Mouse (Mus musculus): ENCODE data around the gene Nkg7.
"Not testable (repeated sequence)": the region's sequence is repeated elsewhere in the genome, so short reads cannot be mapped to it uniquely, and the experiment has no call there.

The Nkg7 gene

GRCm38 (mm10) chr7:43436341-43437255, at the start of gene Nkg7:
Gene Nkg7 (plus strand): TSS chr7:43437073.
- DNase-seq, result no peak

GRCm38 (mm10) chr7:43392349-43393121, 44.3 kb upstream of the Nkg7 start:
- peak; percentile 6 for DNase-seq

- no peak for DNase-seq
Observed at GRCm38 (mm10) chr7:43399501-43399900, 37.4 kb upstream of the Nkg7 start.

GRCm38 (mm10) chr7:43402718-43403117, 34.2 kb upstream of the Nkg7 start:
- no peak for DNase-seq

GRCm38 (mm10) chr7:43407573-43407972, 29.3 kb upstream of the Nkg7 start:
- no peak for DNase-seq

GRCm38 (mm10) chr7:43408131-43408553, 28.7 kb upstream of the Nkg7 start, which contains the start of gene Siglecg:
Gene Siglecg (plus strand): TSS chr7:43408204.
- DNase-seq, result no peak

- DNase-seq, result no peak
Observed at GRCm38 (mm10) chr7:43409084-43409483, 27.8 kb upstream of the Nkg7 start.

GRCm38 (mm10) chr7:43411724-43412123, 25.1 kb upstream of the Nkg7 start:
- not testable (repeated sequence) for DNase-seq

- DNase-seq, result no peak
Observed at GRCm38 (mm10) chr7:43417298-43417697, 19.6 kb upstream of the Nkg7 start.

GRCm38 (mm10) chr7:43422995-43423617, 13.8 kb upstream of the Nkg7 start:
- DNase-seq, result peak; percentile 61

- no peak for DNase-seq
Observed at GRCm38 (mm10) chr7:43423991-43424625, 12.8 kb upstream of the Nkg7 start.

- no peak for DNase-seq
Observed at GRCm38 (mm10) chr7:43427406-43427805, 9.5 kb upstream of the Nkg7 start, which contains the start of gene Lim2. Gene Lim2 (plus strand): TSS chr7:43427670.

- DNase-seq, result no peak
Observed at GRCm38 (mm10) chr7:43429500-43429899, 7.4 kb upstream of the Nkg7 start.

- no peak for DNase-seq
Observed at GRCm38 (mm10) chr7:43432891-43433290, 4.0 kb upstream of the Nkg7 start.

- no peak for DNase-seq
Observed at GRCm38 (mm10) chr7:43434676-43435075, 2.2 kb upstream of the Nkg7 start.

GRCm38 (mm10) chr7:43438611-43439010, 1.7 kb downstream of the Nkg7 start:
- no peak for DNase-seq

- no peak for DNase-seq
Observed at GRCm38 (mm10) chr7:43440482-43440881, 3.6 kb downstream of the Nkg7 start, which contains the start of gene Cldnd2. Gene Cldnd2 (plus strand): TSS chr7:43440782.

GRCm38 (mm10) chr7:43441071-43441470, 4.2 kb downstream of the Nkg7 start:
- no peak for DNase-seq

GRCm38 (mm10) chr7:43442684-43443083, 5.8 kb downstream of the Nkg7 start:
- DNase-seq, result no peak

GRCm38 (mm10) chr7:43443126-43443916, 6.4 kb downstream of the Nkg7 start:
- peak; percentile 76 for DNase-seq

- peak; percentile 97 for DNase-seq
Observed at GRCm38 (mm10) chr7:43443917-43444293, 7.0 kb downstream of the Nkg7 start, which contains the start of the genes Etfb and Gm45233. Gene Etfb (plus strand): TSS chr7:43444083. Gene Gm45233 (plus strand): TSS chr7:43444128.

- DNase-seq, result no peak
Observed at GRCm38 (mm10) chr7:43447801-43448200, 10.9 kb downstream of the Nkg7 start.

Measured in layer of hippocampus, adult 9-11 months (tissue).